In the genomic region with DNA sequence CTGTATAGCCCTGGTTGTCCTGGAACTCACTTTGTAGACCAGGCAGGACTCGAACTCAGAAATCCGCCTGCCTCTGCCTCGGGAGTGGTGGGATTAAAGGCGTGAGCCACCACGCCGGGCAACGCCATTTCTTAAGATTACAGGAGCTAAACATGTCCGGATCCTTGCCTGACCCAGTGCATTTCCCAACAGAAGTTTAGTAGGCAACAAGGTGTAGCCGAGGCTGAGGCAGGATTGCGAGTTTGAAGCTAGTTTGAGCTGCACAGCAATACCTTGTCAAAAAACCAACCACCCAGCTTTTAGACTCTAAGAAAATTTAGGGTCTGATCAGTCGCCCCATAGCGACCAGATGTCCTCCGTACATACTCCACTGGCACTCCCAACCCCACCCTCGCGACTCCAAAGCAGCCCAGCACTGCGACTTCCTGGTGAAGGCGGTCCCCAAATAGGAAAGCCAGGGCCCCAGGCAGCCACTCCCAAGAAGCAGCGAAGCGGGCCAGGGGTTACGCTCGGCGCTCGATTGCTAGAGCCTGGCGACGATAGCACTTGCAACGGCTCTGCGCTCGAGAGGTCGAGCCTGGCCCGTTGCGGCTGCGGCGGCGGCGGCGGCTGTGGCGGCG, we compare ENCODE assay signal across 8 mouse cellular contexts. TPM values are rescaled to one million over a fixed set of nuclear protein-coding genes. Genes with fewer than 3 reads are reported as not detected.
DNase-seq lines count a peak whose midpoint lies in the region; ATAC-seq and TF ChIP-seq lines count a peak whose summit lies in the region.

Kat14 (plus strand) TSS at position 584 of the 620 bp plus-strand sequence.
Pet117 (plus strand) TSS at position 597 of the 620 bp plus-strand sequence.

- TF ChIP-seq CTCF in brain, embryonic 14.5 days (IDR thresholded peaks at IDR 0.05; ENCODE audit: borderline replicate concordance, extremely low read depth, insufficient read depth, insufficient read length) = no peak

- H3K4me2 ChIP-seq in heart, embryonic 11.5 days = peak within 1 kb of the TSS; percentile 74
- peak within 1 kb of the TSS; percentile 80 for H3K4me2 ChIP-seq in kidney, embryonic 16.5 days (replicated peaks; ENCODE audit: low read depth, low read length)
- H3K4me2 ChIP-seq in liver, embryonic 11.5 days = peak within 1 kb of the TSS; percentile 91
- peak within 1 kb of the TSS; percentile 86 for H3K4me2 ChIP-seq in stomach, embryonic 14.5 days (replicated peaks; ENCODE audit: low read depth, low read length)

- H3K36me3 ChIP-seq in erythroblast, embryonic 14.5 days (ENCODE audit: control insufficient read depth) = peaks cover 11% of the 10 kb centered on the region
- 0 out of 2 replicates have a peak, but pooled peaks cover 4% of the 10 kb centered on the region for H3K36me3 ChIP-seq in heart, embryonic 11.5 days (ENCODE audit: control insufficient read depth, insufficient read depth, low read length)
- peaks cover 6% of the 10 kb centered on the region for H3K36me3 ChIP-seq in kidney, embryonic 16.5 days (ENCODE audit: insufficient read depth, low read length)
- H3K36me3 ChIP-seq in liver, embryonic 11.5 days (ENCODE audit: control insufficient read depth, insufficient read depth, low read length) = 0 out of 2 replicates have a peak, but pooled peaks cover 5% of the 10 kb centered on the region
- H3K36me3 ChIP-seq in stomach, embryonic 14.5 days (ENCODE audit: control insufficient read depth, insufficient read depth, low read length) = peaks cover 7% of the 10 kb centered on the region

- no peak for TF ChIP-seq POLR2A in brain, embryonic 14.5 days (IDR thresholded peaks at IDR 0.05; ENCODE audit: borderline replicate concordance, extremely low read depth, insufficient read depth, insufficient read length, poor library complexity, severe bottlenecking)

- peak within 1 kb of the TSS; percentile 77 for H3K4me3 ChIP-seq in erythroblast, embryonic 14.5 days (replicated peaks)
- peak within 1 kb of the TSS; percentile 88 for H3K4me3 ChIP-seq in heart, embryonic 11.5 days (ENCODE audit: low read depth, low read length)
- peak within 1 kb of the TSS; percentile 94 for H3K4me3 ChIP-seq in kidney, embryonic 16.5 days (ENCODE audit: low read length)
- H3K4me3 ChIP-seq in liver, embryonic 11.5 days (ENCODE audit: low read depth, low read length) = peak within 1 kb of the TSS; percentile 80
- H3K4me3 ChIP-seq in stomach, embryonic 14.5 days (ENCODE audit: low read depth, low read length) = peak within 1 kb of the TSS; percentile 59

- H3K4me1 ChIP-seq in erythroblast, embryonic 14.5 days (ENCODE audit: control insufficient read depth) = peaks cover 27% of the 10 kb centered on the region
- peaks cover 3% of the 10 kb centered on the region; the same call in 1 of the 2 replicates for H3K4me1 ChIP-seq in heart, embryonic 11.5 days (ENCODE audit: control insufficient read depth, insufficient read depth, low read length)
- H3K4me1 ChIP-seq in kidney, embryonic 16.5 days (ENCODE audit: insufficient read depth, low read length) = peaks cover 20% of the 10 kb centered on the region
- H3K4me1 ChIP-seq in liver, embryonic 11.5 days (replicated peaks; ENCODE audit: control insufficient read depth, insufficient read depth, low read length) = peaks cover 5% of the 10 kb centered on the region; the same call in 1 of the 2 replicates
- H3K4me1 ChIP-seq in stomach, embryonic 14.5 days (ENCODE audit: control insufficient read depth, insufficient read depth, low read length) = peaks cover 7% of the 10 kb centered on the region; the same call in 1 of the 2 replicates

- WGBS in heart, embryonic 11.5 days (ENCODE audit: insufficient replicate concordance) = 4% methylated on average over 38 of the region's 38 CpGs
- 6% methylated on average over 35 of the region's 38 CpGs for WGBS in kidney, embryonic 16.5 days
- WGBS in liver, embryonic 11.5 days = 3% methylated on average over 38 of the region's 38 CpGs
- 5% methylated on average over 38 of the region's 38 CpGs for WGBS in stomach, embryonic 14.5 days

- H3K27ac ChIP-seq in heart, embryonic 11.5 days (ENCODE audit: low read depth, low read length) = peak within 1 kb of the TSS; percentile 93
- H3K27ac ChIP-seq in kidney, embryonic 16.5 days (ENCODE audit: low read length) = peak within 1 kb of the TSS; percentile 97
- peak within 1 kb of the TSS; percentile 94 for H3K27ac ChIP-seq in liver, embryonic 11.5 days (ENCODE audit: low read depth, low read length)
- H3K27ac ChIP-seq in stomach, embryonic 14.5 days (ENCODE audit: low read length) = peak within 1 kb of the TSS; percentile 89

- H3K9me3 ChIP-seq in erythroblast, embryonic 14.5 days (ENCODE audit: control insufficient read depth, low read length) = no peaks in the 10 kb centered on the region
- no peaks in the 10 kb centered on the region for H3K9me3 ChIP-seq in heart, embryonic 11.5 days (replicated peaks; ENCODE audit: control insufficient read depth, low read length)
- no peaks in the 10 kb centered on the region for H3K9me3 ChIP-seq in kidney, embryonic 16.5 days (ENCODE audit: low read length)
- H3K9me3 ChIP-seq in liver, embryonic 11.5 days (ENCODE audit: control insufficient read depth, low read length) = no peaks in the 10 kb centered on the region
- H3K9me3 ChIP-seq in stomach, embryonic 14.5 days (ENCODE audit: control insufficient read depth, low read depth, low read length) = no peaks in the 10 kb centered on the region

- H3K27me3 ChIP-seq in erythroblast, embryonic 14.5 days (ENCODE audit: control insufficient read depth) = no peaks in the 10 kb centered on the region
- H3K27me3 ChIP-seq in heart, embryonic 11.5 days (ENCODE audit: control insufficient read depth, insufficient read depth, low read length) = no peaks in the 10 kb centered on the region
- H3K27me3 ChIP-seq in kidney, embryonic 16.5 days (ENCODE audit: insufficient read depth, low read length) = no peaks in the 10 kb centered on the region
- no peaks in the 10 kb centered on the region for H3K27me3 ChIP-seq in liver, embryonic 11.5 days (replicated peaks; ENCODE audit: control insufficient read depth, insufficient read depth, low read length)
- H3K27me3 ChIP-seq in stomach, embryonic 14.5 days (ENCODE audit: control insufficient read depth, insufficient read depth, low read length) = no peaks in the 10 kb centered on the region

- peak; percentile 95 for DNase-seq in CD4-positive helper T cell, adult 2 months (ENCODE audit: low read depth, low spot score)
- DNase-seq in brain, embryonic 14.5 days (ENCODE audit: low read depth) = peak; percentile 97
- DNase-seq in liver, embryonic 11.5 days (ENCODE audit: low spot score) = peak; percentile 99
- DNase-seq in naive thymus-derived CD4-positive, alpha-beta T cell, adult 2 months (ENCODE audit: low read depth) = peak; percentile 94

- ATAC-seq in heart, embryonic 11.5 days (replicated peaks; ENCODE audit: insufficient number of reproducible peaks, low FRiP score, low TSS enrichment) = peak; percentile 92
- ATAC-seq in kidney, embryonic 16.5 days (ENCODE audit: low FRiP score, low TSS enrichment) = peak; percentile 97
- ATAC-seq in liver, embryonic 11.5 days (replicated peaks; ENCODE audit: low FRiP score) = peak; percentile 97
- ATAC-seq in stomach, embryonic 14.5 days (ENCODE audit: insufficient number of reproducible peaks, insufficient read depth, low FRiP score, low read depth) = peak; percentile 97

- peak within 1 kb of the TSS; percentile 95 for H3K9ac ChIP-seq in heart, embryonic 11.5 days (ENCODE audit: low read depth, low read length)
- peak within 1 kb of the TSS; percentile 93 for H3K9ac ChIP-seq in kidney, embryonic 16.5 days (replicated peaks; ENCODE audit: low read length)
- H3K9ac ChIP-seq in liver, embryonic 11.5 days (ENCODE audit: low read depth, low read length) = peak within 1 kb of the TSS; percentile 91
- H3K9ac ChIP-seq in stomach, embryonic 14.5 days (replicated peaks; ENCODE audit: low read depth, low read length) = peak within 1 kb of the TSS; percentile 59

RNA-seq across cellular contexts. Expression of gene Kat14, which starts in this region (rescaled TPM):
- polyA plus RNA-seq in brain, embryonic 14.5 days (2012; rRNA removed) = 29.5 and 31.6 TPM in 2 replicates
- 0.91 and 1.1 TPM in 2 replicates for polyA plus RNA-seq in erythroblast, embryonic 14.5 days (2012)
- 25.0 and 30.8 TPM in 2 replicates for polyA plus RNA-seq in heart, embryonic 11.5 days (2014; fragmentation: Nextera tagmentation; extraction: Ambion mirVana)
- polyA plus RNA-seq in kidney, embryonic 16.5 days (2015; fragmentation: Nextera tagmentation; extraction: Ambion mirVana) = 52.5 and 57.0 TPM in 2 replicates
- polyA plus RNA-seq in liver, embryonic 11.5 days (2014; fragmentation: Nextera tagmentation; extraction: Ambion mirVana) = 33.5 and 34.8 TPM in 2 replicates
- 31.2 and 37.0 TPM in 2 replicates for polyA plus RNA-seq in stomach, embryonic 14.5 days (2014; fragmentation: Nextera tagmentation; extraction: Ambion mirVana)

RNA-seq across cellular contexts. Expression of gene Pet117, which starts in this region (rescaled TPM):
- polyA plus RNA-seq in brain, embryonic 14.5 days (2012; rRNA removed) = not detected in 2 replicates
- 0.09 TPM in 1 of 2 replicates, not detected in the other for polyA plus RNA-seq in erythroblast, embryonic 14.5 days (2012)
- polyA plus RNA-seq in heart, embryonic 11.5 days (2014; fragmentation: Nextera tagmentation; extraction: Ambion mirVana) = 2.3 TPM in 1 of 2 replicates, not detected in the other
- polyA plus RNA-seq in kidney, embryonic 16.5 days (2015; fragmentation: Nextera tagmentation; extraction: Ambion mirVana) = 0.56 TPM in 1 of 2 replicates, not detected in the other
- 0.40 and 0.80 TPM in 2 replicates for polyA plus RNA-seq in liver, embryonic 11.5 days (2014; fragmentation: Nextera tagmentation; extraction: Ambion mirVana)
- polyA plus RNA-seq in stomach, embryonic 14.5 days (2014; fragmentation: Nextera tagmentation; extraction: Ambion mirVana) = 0.93 and 4.0 TPM in 2 replicates

Comparison
In these comparisons a context has a peak if more than half of its experiments do, and no peak if none do; other contexts are left out.
1. Peak in every context shown above with its lines: DNase-seq, ATAC-seq, H3K4me3 ChIP-seq and H3K27ac ChIP-seq.
2. RNA of gene Kat14 (polyA plus RNA-seq): 52.5 to 57.0 TPM in kidney, embryonic 16.5 days, 33.5 to 34.8 TPM in liver, embryonic 11.5 days, 29.5 to 31.6 TPM in brain, embryonic 14.5 days, 31.2 to 37.0 TPM in stomach, embryonic 14.5 days and 25.0 to 30.8 TPM in heart, embryonic 11.5 days; 0.91 to 1.1 TPM in erythroblast, embryonic 14.5 days; every median in the first group is over 10 times any median in the second.